Mouse (Mus musculus) heart, postnatal 14 days (tissue): ENCODE results near the gene Slc24a2. TPM values are rescaled to one million over a fixed set of nuclear protein-coding genes. Genes with fewer than 3 reads are reported as not detected.

Source experiments
- DNase-seq, 2 experiments: peaks; one replicate each; pipeline ENCODE4 v3.0.0; 2021 to 2022
- intact Hi-C: fragments of 180-260 bp; cut with DNase I; formaldehyde crosslinking; loops from one replicate; pipeline ENCODE4 v1.15.1; 2025
- total RNA-seq, 2 experiments: library from RNA; stranded (reverse); gene quantifications; 2 replicates each; pipeline ENCODE4 v1.2.3; 2021

Gene Slc24a2
- total RNA-seq, 2 experiments from 2014 or later: 1.9 to 2.4 TPM

DNA sequence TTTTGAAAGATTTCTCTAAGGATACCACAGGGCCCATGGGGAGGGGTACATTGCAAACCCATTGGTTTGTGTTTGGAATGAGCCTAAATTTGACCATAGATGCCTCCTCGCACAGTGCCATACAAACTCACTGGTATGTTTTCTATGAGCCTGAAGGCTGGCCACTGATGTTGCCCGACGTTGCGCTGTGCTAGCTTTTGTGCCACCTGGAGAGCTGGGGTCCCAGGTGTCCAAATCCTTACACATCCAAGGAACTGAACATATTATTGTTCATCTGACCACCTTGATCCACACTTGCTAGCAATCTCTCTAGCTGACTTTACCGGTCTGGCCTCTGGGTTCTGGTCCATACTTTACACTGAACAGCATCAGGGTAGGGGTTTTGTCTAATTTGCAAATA, 177.4 kb downstream of the Slc24a2 start:
- DNase-seq: no peak
- intact Hi-C loops: no loop called here

DNA sequence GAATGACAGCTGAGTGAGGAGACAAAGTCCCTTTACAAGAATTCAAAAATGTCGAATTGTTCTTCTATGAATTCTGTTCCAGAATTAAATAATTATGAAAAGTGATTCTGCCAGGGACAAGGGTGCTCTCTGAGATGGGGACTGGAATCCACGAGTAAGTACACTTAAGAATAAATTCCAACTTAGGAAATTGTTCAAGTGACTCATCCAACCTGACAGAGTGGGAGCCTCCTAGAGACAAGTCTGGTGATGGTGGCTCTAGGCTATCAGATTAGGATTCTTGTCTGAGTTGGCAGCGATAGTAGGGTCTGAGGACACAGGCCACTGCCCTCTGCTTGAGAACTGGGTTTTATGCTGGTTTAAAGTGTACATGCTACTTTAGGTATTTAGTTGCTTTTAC, 181.2 kb downstream of the Slc24a2 start:
- no peak for DNase-seq
- intact Hi-C loops: no loop called here

DNA sequence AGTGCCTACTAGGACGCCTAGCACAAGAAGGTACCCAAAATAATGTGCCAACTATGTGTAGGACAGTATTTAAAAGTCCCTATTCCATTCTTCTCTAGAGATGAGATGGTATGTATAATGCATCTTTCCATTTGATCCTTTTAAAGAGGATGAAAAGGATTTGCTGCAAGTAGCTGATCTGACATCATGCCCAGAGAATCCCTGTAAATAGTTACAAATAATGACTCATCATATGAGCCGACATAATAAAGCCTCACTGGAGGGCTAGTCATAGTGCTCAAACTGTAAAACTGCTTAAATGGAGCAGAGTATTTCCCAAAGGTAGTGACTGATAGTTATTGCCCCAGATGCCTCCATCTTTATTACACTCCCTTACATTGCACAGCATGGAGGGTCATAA, 183.1 kb downstream of the Slc24a2 start:
- DNase-seq: no peak
- intact Hi-C loops: no loop called here

DNA sequence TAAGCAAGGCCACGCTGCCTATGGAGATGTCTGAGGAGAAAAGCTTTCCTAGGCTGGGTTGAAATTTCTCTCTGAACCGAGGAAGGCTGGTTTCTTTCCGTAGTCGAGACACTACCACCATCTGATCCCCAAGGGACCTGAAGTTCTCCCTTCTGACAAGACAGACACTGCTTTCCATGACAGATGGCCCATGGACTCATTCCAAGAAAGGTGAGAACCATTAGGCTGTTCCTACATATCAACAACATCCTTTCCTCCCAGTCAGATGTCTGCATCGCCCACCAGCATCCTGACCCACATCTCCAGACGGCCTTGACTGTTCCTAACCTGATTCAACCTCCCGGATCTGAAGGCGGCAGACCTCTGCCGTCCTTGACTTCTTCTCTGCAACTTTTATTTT, 187.0 kb downstream of the Slc24a2 start:
- DNase-seq: no peak
- intact Hi-C loops: no loop called here

DNA sequence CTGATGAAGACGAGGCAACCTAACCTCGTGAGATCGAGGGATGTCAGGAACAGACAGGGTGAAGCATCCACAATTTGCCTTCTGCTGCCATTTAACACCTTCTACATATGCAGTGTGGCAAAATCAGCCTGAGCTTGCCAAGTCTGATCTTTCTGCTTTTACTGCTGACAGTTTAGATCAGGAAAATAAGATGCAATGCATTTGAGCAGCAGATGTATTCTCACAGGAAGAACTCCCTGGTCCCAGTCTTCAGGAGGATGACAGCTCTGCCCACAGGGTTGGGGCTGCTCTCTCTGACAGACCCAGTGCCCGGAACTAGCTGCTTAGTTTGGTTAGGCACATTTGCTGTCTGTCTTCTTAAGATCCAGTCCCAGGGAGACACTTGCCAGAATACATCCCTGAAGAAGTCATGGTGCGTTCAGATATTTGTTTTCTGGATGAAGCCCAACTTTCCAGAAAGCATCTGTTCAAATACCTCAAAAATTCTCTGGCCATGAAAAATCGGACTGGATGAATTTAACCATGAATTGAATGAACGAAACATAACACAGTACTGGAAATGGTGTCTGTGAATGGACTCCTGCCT, 188.8 kb downstream of the Slc24a2 start:
- DNase-seq: peak in 1 of 2 experiments; percentile 6
- intact Hi-C loops: no loop called here

DNA sequence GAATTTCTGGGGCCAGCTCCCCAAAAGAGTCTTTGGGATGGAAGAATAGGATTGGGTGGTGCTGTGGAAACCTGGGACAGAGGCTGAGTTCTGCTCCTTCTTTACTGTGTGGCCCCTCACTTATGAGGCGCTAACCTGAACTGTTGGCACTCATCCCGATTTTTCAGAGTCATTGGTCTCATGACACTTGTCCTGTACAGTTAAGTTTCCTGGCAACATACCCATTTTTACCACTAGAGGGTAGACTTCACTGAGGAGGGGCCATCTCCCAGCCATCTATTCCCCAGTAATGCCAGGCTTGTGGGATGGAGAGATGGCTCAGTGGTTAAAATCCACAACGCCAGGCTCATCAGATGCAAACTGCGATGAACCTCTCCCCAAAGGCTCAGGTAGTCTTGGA, 192.7 kb downstream of the Slc24a2 start:
- intact Hi-C loops: no loop called here
- no peak for DNase-seq

DNA sequence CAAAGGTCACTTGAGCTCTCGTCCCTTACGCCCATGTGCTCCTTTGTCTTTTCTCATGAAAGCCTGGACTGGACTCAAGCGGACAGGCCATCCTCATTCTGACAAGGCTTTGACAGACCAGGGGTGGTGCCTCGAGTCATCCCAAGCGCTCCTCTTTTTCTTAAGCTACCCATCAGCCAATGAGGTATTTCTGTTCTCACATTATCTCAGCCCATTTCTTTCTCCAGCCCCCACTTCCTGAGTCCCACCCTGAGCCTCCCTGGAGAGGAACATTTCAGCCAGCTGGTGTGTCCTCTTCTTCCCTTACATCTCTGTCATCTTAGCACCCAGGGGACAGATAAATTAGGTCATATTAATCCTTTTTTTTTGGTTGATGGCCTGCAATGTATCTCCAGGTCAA, 193.8 kb downstream of the Slc24a2 start:
- intact Hi-C loops: no loop called here
- DNase-seq: peak in 1 of 2 experiments; percentile 6

DNA sequence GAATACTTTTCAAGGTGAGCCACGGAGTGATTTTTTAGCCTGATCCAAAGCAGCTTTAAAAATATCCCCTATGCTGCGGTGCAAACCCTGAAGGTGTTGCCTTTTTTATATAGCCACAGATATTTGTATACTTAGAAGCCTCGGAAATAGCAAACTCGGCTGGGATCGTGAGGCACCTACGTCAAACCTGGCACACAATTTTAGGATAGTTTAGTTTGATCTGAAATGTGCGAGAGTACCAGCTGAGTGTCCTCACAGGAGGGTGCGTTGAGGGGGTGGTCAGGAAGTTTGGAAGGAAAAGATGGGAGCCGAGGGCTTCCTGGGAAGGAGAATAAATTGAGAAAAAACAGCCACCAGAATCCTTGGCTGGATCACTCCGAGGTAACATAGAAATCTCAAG, 194.6 kb downstream of the Slc24a2 start:
- DNase-seq: no peak

DNA sequence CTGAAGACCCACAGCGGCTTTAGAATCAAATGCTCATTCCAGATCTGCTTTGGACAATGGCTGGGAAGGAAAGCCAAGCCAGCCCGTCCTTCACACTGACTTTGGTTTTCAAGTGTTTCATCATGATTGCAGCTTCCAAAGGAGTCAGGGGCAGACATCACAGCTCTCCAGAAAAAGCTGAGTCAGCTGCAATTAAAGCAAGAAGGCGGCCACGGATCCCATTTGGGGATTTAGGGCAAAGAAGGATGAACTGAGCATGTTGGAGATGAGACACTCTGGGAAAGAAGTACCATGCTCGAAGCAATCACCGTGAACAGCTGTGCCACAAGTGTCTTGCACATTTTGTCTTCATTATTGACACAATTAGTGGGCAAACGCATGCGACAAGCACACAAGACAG, 197.6 kb downstream of the Slc24a2 start:
- intact Hi-C loops: no loop called here
- no peak for DNase-seq

More for the DNA sequence above, 194.6 kb downstream of the Slc24a2 start:
- intact Hi-C loops: no loop called here

DNA sequence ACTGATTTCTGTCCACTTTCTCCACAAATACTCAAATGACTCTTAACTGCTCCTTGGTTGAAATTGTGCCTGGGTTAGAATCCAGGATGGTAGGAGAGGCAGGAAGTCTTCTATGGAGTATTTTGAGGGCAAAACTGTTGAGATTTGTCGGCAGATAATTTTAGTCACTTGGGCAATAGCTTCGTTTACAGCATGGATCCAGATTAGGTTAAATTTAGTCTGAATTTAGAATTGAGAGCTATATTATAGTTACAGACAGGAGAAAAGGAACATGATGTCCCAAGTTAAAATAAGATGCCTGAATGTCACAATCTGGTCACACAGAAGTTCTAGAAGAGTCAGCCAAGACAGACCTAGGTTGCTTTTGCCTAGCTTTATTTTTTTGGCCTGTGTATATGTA, 199.2 kb downstream of the Slc24a2 start:
- intact Hi-C loops: no loop called here

DNA sequence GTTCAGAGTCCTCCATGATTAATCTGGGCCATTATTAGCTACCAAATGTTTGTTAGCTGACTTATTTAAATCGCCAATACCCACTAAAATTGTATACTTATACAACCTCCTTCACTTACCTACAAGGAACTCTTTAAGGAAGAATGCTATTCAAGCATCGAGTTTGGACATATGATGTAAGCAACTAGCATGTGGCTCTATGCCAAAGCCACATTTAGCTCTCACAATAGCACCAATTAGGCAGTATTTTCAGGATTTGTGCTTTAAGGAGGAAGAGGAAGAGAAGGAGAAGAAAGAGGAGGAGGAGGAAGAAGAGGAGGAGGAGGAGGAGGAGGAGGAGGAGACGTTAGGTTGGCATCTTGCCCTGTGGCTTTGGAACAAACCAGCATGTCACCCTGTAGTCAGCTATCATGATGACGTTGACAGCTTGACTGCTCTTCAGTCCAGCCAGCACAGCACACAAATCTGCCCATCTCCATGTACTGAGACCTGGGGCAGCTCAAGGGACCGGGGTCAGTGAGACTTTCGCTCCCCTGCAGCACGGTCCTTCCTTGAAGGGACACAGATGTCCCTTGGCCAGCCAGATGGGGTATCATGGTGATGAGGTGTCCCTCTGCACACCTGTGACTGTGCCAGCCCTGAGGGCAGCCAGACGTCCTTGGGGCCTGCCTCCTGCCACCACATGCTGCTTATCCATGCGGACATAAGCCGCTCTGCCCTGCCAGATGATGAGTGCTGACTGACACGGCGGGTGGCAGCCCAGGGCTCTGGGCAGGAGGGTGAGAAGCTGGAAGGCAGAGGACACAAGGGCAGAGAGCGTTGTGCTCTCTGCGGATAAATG, 203.7 kb downstream of the Slc24a2 start:
- intact Hi-C loops: no loop called here
- peak in 1 of 2 experiments; percentile 9 for DNase-seq

More for the DNA sequence above, 199.2 kb downstream of the Slc24a2 start:
- no peak for DNase-seq

DNA sequence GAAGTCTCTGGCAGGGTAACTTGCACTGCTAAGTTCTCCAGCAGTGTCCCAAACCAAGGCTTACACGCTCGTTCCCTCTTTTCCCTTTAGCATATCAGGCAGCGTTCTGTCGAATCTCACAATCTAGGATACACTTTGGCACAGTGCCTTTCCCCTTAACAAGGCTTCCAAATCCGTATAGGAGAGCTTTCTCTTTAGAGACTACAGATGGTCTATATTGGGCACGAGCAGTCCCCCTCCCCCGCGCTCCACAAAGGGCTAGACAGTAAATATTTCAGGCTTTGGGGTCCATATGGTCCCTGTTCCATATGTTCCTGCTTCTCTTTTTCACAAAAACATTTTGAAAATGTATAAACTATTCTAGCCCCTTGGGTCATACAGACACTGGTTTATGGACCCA, 205.7 kb downstream of the Slc24a2 start:
- no peak for DNase-seq
- intact Hi-C loops: no loop called here

DNA sequence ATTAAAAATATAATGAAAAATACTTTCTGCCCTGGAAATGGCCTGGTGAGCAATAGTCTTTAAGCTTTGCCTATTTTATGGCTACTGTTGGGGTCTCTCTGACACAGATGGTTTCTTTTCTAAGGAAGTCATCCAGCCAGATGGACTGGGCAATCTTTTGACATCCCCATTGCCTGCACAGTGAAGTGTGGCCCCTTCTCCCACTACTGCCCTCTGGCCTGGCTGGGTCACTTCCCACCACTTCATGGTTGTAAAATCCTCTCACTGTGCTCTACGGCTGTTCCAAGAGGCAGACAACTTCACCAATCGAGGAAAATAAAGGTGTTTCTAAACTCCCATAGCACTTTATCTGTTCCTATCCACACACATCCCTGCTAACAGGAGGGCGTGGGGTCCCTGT, 208.7 kb downstream of the Slc24a2 start:
- intact Hi-C loops: no loop called here

DNA sequence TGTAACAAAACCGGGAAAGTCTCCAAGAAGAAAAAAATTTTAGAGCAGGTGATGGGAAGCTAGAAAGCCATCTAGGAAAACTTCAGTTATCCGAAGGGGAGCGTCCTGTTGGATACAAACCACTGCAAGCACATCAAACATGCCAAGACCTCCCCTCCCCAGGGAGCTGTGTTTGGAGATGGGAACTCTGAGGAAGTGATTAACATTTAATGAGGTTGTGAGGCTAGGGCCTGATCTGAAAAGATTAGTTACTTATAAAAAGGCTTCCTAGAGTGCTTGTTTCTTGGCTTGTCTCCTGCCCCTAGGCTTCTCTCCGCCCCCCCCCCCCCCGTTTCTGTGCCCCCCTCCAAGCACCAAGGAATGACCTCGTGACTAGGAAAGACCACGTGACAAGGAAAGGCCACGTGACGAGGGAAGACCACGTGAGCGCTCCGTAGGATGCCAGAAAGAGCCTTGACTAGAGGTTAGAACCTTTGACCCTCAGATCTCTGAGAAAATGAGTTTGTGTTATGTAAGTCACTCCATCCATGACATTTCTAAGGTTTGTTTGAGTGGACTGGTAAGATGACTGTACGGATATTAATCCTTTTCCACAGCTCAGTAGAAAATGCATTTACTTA, 210.7 kb downstream of the Slc24a2 start:
- intact Hi-C loops: no loop called here
- DNase-seq: no peak

More for the DNA sequence above, 208.7 kb downstream of the Slc24a2 start:
- no peak for DNase-seq

DNA sequence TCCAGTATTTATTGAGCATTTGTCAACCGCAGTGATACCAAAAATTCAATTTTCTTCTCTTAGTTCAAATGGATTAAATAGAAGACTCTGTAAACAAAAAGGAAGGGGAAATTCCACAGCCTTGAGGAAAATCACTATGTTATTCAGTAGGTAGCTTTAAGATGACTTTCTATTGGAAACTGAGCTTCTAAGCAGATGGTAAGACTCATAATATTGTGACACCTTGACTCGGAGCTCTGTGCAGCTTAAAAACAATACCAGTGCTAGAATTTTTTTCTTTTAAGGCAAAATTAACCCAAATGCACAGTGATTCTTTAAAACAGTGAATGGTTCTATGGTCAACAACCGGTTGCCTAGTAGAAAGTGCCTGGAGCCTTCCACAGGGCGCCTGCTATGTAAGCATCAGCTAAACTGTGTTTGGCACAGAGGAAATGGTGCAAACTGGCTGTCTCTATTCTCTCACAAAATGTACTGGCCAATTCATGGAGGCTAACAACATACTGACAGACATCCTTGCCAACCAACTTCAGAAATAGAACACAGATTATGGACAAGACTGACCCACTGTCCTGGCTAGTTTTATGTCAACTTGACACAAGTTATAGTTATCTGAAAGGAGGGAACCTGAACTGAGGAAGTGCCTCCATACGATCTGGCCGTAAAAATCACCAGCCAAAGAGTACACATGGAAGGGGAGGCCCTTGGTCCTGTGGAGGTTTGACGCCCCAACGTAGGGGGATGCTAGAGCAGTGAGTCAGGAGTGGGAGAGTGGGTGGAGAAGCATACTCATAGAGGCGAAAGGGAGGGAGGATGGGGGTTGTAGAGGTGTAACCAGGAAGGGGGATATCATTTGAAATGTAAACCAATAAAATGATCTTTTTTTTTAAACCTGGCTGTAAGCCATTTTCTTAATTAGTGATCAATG, 211.9 kb downstream of the Slc24a2 start:
- intact Hi-C loops: no loop called here
- no peak for DNase-seq

DNA sequence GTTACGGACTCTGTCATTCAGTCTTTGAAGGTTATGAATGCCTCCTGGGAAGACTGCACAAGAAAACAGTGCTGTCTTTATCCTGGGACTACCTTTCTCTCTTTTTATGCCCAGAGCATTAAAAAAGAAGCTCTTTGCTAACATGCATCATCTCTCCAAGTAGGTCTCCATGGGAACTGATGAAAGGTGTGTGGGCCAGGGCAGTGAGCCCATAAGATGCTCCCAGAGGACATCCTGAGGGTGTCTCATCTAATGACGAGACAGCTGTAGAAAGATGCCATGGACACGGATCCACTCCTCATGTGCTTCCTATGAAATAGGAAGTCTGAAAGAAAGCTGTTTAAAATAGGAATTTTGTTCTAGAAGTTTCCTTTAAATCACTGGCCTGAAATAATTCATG, 212.8 kb downstream of the Slc24a2 start:
- intact Hi-C loops: no loop called here
- no peak for DNase-seq

DNA sequence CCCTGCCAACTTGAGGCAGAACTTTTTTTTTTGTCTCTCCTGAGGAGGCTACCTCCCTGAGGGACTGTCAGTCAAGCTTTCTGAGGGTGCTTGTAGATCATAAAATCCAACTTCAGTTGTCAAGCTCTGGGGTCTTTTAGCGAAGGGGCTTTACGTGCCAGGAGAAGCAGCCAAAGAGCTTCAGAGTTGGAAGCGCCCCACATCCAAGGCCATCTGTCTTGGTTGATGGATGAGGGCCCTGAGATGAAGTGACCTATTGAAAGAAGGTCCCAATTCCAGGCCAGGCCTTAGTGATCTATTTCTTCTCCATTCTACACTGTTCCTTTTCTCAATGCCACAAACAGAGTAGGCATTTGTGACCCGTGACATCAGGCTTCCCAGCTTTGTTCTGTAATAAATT, 214.5 kb downstream of the Slc24a2 start:
- DNase-seq: no peak
- intact Hi-C loops: no loop called here

DNA sequence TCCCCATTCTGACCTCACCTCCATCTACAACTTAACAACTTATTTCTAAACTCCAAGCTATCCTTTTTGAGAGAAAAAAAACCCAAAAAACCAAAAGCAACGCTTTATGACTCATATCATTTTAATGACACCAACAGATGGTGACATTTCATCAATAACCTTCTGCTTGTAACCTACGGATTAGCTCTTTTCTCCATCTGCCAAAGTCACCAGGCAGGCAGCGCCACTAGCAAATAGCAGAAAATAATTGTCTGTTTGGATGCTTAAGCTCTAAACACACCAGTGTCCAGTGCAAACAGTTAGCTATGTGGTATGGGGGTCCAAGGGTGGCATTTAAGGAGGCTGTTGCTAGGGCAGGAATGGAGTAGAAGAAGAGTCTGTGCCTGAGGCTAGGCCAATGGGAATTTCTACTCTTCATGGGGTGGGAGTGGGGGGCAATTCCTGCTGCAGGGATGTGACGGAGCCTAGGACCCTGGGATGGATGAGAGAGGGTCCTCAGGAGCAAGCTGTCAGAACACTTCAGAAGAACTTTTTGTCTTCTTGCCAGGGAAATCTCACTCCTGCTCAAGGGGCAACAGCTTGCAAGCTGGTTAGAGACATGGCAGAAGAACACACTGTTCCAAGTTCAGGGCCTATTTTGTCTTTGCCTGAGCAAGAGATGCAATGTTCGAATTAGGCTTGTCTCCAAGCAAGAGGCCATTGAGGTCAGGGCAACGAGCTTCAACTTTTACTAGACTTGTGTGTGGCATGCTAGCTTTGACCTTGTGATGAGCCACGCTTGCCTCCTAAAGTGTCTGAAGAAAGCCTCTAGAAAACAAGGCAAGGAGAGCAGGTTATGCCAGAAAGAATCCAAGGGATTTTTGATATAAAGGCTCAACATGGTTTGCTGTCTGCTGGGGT, 216.3 kb downstream of the Slc24a2 start:
- no peak for DNase-seq
- intact Hi-C loops: no loop called here

DNA sequence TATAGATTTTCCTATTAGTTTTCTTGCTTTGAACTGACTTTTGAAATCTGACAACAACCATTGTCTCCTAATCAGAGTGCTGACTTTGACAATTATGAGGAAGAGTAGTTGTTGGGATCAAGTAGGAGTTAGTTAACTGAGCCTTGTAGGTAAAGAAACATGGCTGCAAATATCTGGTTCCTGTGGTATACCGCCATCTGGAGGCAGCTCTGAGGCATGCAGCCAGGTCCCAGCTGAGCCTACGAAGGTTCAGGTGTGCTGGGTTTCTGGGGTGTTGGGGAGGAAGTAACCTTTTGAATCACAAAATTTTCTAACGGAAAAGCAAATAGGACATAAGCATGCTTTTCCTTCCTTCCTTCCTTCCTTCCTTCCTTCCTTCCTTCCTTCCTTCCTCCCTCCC, 237.8 kb downstream of the Slc24a2 start:
- intact Hi-C loops: no loop called here

DNA sequence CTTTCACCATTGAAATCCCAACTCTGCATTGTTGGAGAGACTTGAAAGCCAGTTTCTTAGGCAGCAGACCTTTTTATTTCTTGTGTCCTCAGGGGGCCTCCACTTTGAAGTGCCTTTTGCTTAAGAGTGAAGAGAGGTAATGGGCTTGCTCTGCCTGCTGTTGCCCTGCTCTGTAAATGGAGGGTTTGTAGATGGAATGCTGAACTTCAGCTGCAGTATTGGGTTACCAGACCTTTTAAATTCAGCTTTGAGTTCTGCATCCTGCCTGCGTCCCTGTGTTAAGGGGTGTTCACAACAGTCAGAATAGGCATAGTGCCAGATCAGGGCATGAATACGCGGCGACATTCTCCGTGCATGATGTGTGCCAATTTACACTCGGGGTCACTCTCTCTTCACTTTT, 241.0 kb downstream of the Slc24a2 start:
- intact Hi-C loops: no loop called here
- DNase-seq: no peak

More for the DNA sequence above, 237.8 kb downstream of the Slc24a2 start:
- DNase-seq: no peak
